Mouse (Mus musculus) ES-Bruce4 (cell line): ENCODE results near the gene Nkrf.

Experiments used
- CTCF ChIP-seq: IDR thresholded peaks from one replicate; pipeline ENCODE4 v1.8.1; 2011; ENCODE audit warnings: low read depth, low read length
- EP300 ChIP-seq: IDR thresholded peaks from 2 replicates; pipeline ENCODE4 v1.6.1; 2011; ENCODE audit warnings: low read depth, low read length; ENCODE audit not compliant: insufficient read depth
- POLR2A ChIP-seq: IDR thresholded peaks from one replicate; pipeline ENCODE4 v1.8.1; 2011; ENCODE audit warnings: low read length; ENCODE audit not compliant: insufficient read depth

- TF ChIP-seq POLR2A (no peak), CTCF (no peak), EP300 (no peak)
Measured at GRCm38 (mm10) chrX:36901655-36902054, 1.0 kb downstream of the Nkrf start.
